Mouse (Mus musculus) frontal cortex, postnatal 14 days (tissue): ENCODE results near the gene Vamp2.

ENCODE experiments used
- DNase-seq, 2 experiments: peaks; one replicate each; pipeline ENCODE4 v3.0.0; 2022; ENCODE audit warnings: low spot score in 2 of 2

The Vamp2 gene

GRCm38 (mm10) chr11:69114621-69115020, 26.3 kb downstream of the Vamp2 start:
- no peak for DNase-seq

- DNase-seq, result no peak
Measured at GRCm38 (mm10) chr11:69116843-69117242, 28.6 kb downstream of the Vamp2 start.

- DNase-seq, result no peak
Measured at GRCm38 (mm10) chr11:69117737-69118695, 29.7 kb downstream of the Vamp2 start.

GRCm38 (mm10) chr11:69118765-69119164, 30.5 kb downstream of the Vamp2 start:
- DNase-seq, result peak in 1 of 2 experiments; percentile 87

GRCm38 (mm10) chr11:69119446-69120155, 31.3 kb downstream of the Vamp2 start:
- DNase-seq, result no peak

GRCm38 (mm10) chr11:69120221-69121000, 32.1 kb downstream of the Vamp2 start, which contains the start of gene Hes7:
Hes7 (plus strand) TSS chr11:69120404.
- no peak for DNase-seq

- no peak for DNase-seq
Measured at GRCm38 (mm10) chr11:69121001-69121740, 32.9 kb downstream of the Vamp2 start.

- no peak for DNase-seq
Measured at GRCm38 (mm10) chr11:69121741-69122335, 33.5 kb downstream of the Vamp2 start.

- DNase-seq, result peak; percentile 80 to 85
Measured at GRCm38 (mm10) chr11:69122336-69122951, 34.2 kb downstream of the Vamp2 start, which contains the start of gene 9130213A22Rik. 9130213A22Rik (minus strand) TSS chr11:69122589.

GRCm38 (mm10) chr11:69123056-69123692, 34.9 kb downstream of the Vamp2 start:
- peak; percentile 90 to 94 for DNase-seq

- DNase-seq, result peak; percentile 86 to 93
Measured at GRCm38 (mm10) chr11:69123693-69124497, 35.6 kb downstream of the Vamp2 start.

GRCm38 (mm10) chr11:69124498-69124847, 36.2 kb downstream of the Vamp2 start:
- DNase-seq, result peak in 1 of 2 experiments; percentile 58

GRCm38 (mm10) chr11:69125041-69125851, 37.0 kb downstream of the Vamp2 start:
- DNase-seq, result peak; percentile 74 to 82

- no peak for DNase-seq
Measured at GRCm38 (mm10) chr11:69125852-69125918, 37.4 kb downstream of the Vamp2 start, which contains the start of gene Aloxe3. Aloxe3 (plus strand) TSS chr11:69125896.

GRCm38 (mm10) chr11:69125919-69126705, 37.8 kb downstream of the Vamp2 start:
- DNase-seq, result no peak

GRCm38 (mm10) chr11:69126706-69127095, 38.4 kb downstream of the Vamp2 start:
- DNase-seq, result no peak

- no peak for DNase-seq
Measured at GRCm38 (mm10) chr11:69128426-69129122, 40.3 kb downstream of the Vamp2 start.
